Mouse (Mus musculus): ENCODE measurements around the gene Zfp423. TPM values are rescaled to one million over a fixed set of nuclear protein-coding genes. Genes with fewer than 3 reads are reported as not detected.

The Zfp423 gene
- polyA plus RNA-seq, 1 experiment: 38.1 TPM

DNA sequence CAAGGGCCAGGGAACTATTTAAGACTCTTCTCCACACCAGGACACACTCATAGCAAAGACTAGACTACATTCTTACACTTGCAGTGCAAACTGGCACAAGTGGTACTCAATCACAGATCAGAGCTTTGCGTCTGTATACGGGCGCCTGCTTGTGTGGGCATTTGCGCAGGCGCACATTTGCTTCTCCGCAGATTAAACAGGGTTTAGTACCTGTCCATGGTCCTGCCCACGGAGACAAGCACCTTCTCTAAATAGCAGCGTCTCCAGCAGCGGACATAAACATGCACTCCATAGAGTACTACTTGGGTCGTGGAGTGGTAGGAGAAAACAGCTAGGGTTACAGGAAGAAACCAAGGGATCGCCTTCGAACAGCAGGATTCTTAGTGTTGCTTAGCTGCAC lies 259.1 kb downstream of the Zfp423 start:
- no peak for DNase-seq
- WGBS: 94% methylated on average over 12 of the region's 12 CpGs
- Histone ChIP-seq H3K27me3 (ENCODE audit: control insufficient read depth, insufficient read depth, low read length) (no peaks in the 10 kb centered on the region), H3K27ac (ENCODE audit: insufficient read depth, low read length) (no peak overlapping the region), H3K4me1 (ENCODE audit: control insufficient read depth, insufficient read depth, low read length) (peaks cover 32% of the 10 kb centered on the region), H3K4me3 (replicated peaks; ENCODE audit: insufficient read depth, low read depth, low read length) (no peak overlapping the region)
- no peak for TF ChIP-seq POLR2A (IDR thresholded peaks at IDR 0.05; ENCODE audit: borderline replicate concordance, insufficient read depth, low read length)
- TF ChIP-seq CTCF (IDR thresholded peaks at IDR 0.05; ENCODE audit: borderline replicate concordance, insufficient read depth, low read depth, low read length): no peak

DNA sequence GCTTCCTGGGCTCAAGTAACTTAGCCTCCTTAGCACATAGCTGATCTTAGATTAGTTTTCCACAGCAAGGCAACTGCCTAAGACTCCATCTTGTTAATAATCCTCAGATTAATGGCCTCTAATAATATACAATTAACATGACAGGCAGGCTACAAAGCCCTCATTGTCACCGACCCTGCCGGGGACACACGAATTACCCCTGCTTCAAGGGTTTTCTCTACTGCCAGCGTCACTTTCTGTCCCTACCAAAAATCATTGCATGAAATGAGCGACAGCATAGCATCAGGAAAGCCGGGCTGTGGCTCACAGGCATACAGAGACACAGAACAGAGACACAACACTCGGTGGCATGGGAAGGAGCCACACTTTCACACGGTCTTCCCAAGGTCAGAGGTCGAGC lies 262.3 kb downstream of the Zfp423 start:
- DNase-seq: no peak
- 67% methylated on average over 9 of the region's 9 CpGs for WGBS

DNA sequence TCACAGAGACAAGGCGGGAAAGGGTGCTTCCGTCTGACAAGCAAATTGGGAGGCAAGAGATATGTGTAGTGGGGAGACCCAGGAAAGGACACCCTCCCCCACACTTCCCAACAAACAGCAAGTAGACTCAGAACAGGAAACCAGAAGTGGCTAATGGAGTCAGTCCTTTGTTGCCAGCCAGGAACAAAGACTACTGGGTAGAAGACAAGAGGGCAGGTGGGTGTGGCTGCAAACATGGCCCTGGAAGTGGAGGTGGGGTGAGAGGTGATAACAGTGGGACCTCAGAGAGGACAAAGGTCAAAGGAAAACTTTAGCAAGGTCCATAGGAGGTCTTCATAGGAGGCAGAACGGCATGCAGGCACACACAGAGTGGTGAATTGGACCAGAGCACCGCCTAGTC lies 265.7 kb downstream of the Zfp423 start:
- no peak for DNase-seq
- peaks cover 31% of the 10 kb centered on the region for H3K4me1 ChIP-seq (ENCODE audit: control insufficient read depth, insufficient read depth, low read length)

More for the DNA sequence above, 262.3 kb downstream of the Zfp423 start:
- Histone ChIP-seq H3K4me3 (replicated peaks; ENCODE audit: insufficient read depth, low read depth, low read length) (no peak overlapping the region), H3K27me3 (ENCODE audit: control insufficient read depth, insufficient read depth, low read length) (no peaks in the 10 kb centered on the region), H3K27ac (ENCODE audit: insufficient read depth, low read length) (no peak overlapping the region), H3K4me1 (ENCODE audit: control insufficient read depth, insufficient read depth, low read length) (peaks cover 19% of the 10 kb centered on the region)
- TF ChIP-seq POLR2A (IDR thresholded peaks at IDR 0.05; ENCODE audit: borderline replicate concordance, insufficient read depth, low read length): no peak
- TF ChIP-seq CTCF (IDR thresholded peaks at IDR 0.05; ENCODE audit: borderline replicate concordance, insufficient read depth, low read depth, low read length): no peak

DNA sequence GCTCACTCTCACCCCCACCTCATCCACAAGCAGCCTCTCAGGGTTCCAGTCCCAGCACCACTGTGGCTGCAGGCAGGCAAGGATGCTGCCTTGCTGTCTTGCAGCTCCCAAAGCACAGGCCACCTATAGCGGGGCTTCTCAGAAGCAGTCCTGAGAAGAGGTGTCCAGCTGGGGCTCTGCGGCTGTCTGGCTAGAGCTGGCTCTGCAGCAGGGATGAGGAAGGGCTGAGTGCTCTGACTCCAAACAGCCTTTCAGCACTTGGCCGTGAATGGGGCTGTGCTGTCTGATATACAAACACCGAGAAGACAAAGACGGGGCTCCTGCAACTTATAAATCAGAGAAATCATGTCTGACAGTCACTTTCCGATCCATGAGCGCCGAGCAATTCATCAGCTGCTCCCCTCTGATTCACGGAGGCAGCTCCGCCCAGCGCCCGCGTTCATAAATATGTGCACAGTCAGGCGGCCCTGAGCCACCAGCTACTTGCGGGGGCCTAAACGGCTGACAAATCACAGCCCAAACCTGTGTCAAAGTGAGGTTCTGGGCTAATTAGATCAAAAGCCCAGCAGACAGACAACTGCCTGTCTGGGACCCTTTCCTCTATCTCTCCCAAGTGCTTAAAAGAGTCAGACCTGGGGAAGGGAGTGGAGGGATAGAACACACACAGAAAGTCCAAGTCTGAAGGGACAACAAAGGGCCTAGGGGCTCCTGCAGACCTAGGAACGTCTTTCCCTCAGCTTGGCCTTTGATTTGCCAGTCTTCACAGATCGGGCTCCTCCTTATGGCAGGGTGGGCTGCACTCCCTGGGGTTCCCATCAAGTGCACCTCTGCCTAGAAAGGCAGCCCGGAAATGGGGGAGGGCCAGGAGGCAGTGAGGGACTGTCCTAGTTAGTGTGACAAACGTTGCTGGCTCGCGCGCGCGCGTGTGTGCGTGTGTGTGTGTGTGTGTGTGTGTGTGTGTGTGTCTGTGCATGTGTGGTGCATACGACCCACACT lies 269.0 kb downstream of the Zfp423 start:
- Histone ChIP-seq H3K4me1 (ENCODE audit: control insufficient read depth, insufficient read depth, low read length) (peaks cover 56% of the 10 kb centered on the region), H3K27ac (ENCODE audit: insufficient read depth, low read length) (peak overlapping the region; percentile 8), H3K27me3 (ENCODE audit: control insufficient read depth, insufficient read depth, low read length) (no peaks in the 10 kb centered on the region), H3K4me3 (replicated peaks; ENCODE audit: insufficient read depth, low read depth, low read length) (no peak overlapping the region)
- TF ChIP-seq POLR2A (IDR thresholded peaks at IDR 0.05; ENCODE audit: borderline replicate concordance, insufficient read depth, low read length): no peak
- no peak for TF ChIP-seq CTCF (IDR thresholded peaks at IDR 0.05; ENCODE audit: borderline replicate concordance, insufficient read depth, low read depth, low read length)
- DNase-seq: peak in 1 of 2 experiments; percentile 41
- WGBS: 55% methylated on average over 28 of the region's 28 CpGs

More for the DNA sequence above, 265.7 kb downstream of the Zfp423 start:
- no peak overlapping the region for H3K27ac ChIP-seq (ENCODE audit: insufficient read depth, low read length)
- 96% methylated on average over 4 of the region's 4 CpGs for WGBS
- TF ChIP-seq POLR2A (IDR thresholded peaks at IDR 0.05; ENCODE audit: borderline replicate concordance, insufficient read depth, low read length) (no peak), CTCF (IDR thresholded peaks at IDR 0.05; ENCODE audit: borderline replicate concordance, insufficient read depth, low read depth, low read length) (no peak)
- no peak overlapping the region for H3K4me3 ChIP-seq (replicated peaks; ENCODE audit: insufficient read depth, low read depth, low read length)
- H3K27me3 ChIP-seq (ENCODE audit: control insufficient read depth, insufficient read depth, low read length): no peaks in the 10 kb centered on the region

DNA sequence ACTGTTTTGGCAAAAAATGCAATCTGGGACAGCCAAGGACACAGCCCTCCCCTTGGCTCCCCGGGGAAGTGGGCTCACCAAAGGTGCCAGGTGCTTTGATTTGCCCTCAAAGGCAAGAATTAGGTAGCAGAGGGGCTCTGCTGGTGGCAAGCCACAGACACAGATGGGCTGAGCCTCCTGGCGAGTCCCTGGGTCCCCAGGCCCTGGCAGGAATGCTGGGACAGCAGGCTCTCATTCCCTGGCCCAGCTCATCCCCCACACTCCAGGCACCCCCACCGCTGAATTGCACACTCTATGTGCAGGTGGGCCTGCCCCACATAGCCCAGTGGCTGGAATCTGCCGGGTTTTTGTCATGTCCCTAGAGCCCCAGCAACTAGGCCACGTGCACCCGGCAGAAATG lies 270.2 kb downstream of the Zfp423 start:
- H3K27ac ChIP-seq (ENCODE audit: insufficient read depth, low read length): no peak overlapping the region

DNA sequence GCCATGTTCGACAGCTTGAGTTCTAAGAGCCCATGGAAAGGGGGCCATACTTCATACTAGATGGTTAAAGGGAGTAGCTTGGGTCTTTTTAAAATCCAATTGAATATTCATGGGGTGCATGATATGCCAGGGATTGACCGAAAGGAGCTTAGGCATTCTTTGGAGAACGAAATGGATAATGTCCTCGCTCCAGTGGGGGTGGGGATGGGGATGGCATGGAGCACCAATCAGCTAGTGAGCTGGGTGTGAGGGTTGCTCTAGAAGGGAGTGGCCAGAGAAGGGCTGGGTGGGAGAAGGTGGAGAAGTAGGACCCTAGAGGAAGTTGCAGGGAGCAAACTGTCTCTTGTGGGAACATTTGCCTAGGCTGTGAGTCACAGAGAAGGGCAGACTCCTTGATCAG lies 271.0 kb downstream of the Zfp423 start:
- WGBS: 81% methylated on average over 4 of the region's 4 CpGs
- H3K27ac ChIP-seq (ENCODE audit: insufficient read depth, low read length): peak overlapping the region; percentile 10; the same call in 1 of the 2 replicates

More for the DNA sequence above, 270.2 kb downstream of the Zfp423 start:
- Histone ChIP-seq H3K4me3 (replicated peaks; ENCODE audit: insufficient read depth, low read depth, low read length) (no peak overlapping the region), H3K4me1 (ENCODE audit: control insufficient read depth, insufficient read depth, low read length) (peaks cover 62% of the 10 kb centered on the region), H3K27me3 (ENCODE audit: control insufficient read depth, insufficient read depth, low read length) (no peaks in the 10 kb centered on the region)
- 7% methylated on average over 6 of the region's 6 CpGs for WGBS
- peak; percentile 65 to 76 for DNase-seq
- no peak for TF ChIP-seq CTCF (IDR thresholded peaks at IDR 0.05; ENCODE audit: borderline replicate concordance, insufficient read depth, low read depth, low read length)
- TF ChIP-seq POLR2A (IDR thresholded peaks at IDR 0.05; ENCODE audit: borderline replicate concordance, insufficient read depth, low read length): no peak

DNA sequence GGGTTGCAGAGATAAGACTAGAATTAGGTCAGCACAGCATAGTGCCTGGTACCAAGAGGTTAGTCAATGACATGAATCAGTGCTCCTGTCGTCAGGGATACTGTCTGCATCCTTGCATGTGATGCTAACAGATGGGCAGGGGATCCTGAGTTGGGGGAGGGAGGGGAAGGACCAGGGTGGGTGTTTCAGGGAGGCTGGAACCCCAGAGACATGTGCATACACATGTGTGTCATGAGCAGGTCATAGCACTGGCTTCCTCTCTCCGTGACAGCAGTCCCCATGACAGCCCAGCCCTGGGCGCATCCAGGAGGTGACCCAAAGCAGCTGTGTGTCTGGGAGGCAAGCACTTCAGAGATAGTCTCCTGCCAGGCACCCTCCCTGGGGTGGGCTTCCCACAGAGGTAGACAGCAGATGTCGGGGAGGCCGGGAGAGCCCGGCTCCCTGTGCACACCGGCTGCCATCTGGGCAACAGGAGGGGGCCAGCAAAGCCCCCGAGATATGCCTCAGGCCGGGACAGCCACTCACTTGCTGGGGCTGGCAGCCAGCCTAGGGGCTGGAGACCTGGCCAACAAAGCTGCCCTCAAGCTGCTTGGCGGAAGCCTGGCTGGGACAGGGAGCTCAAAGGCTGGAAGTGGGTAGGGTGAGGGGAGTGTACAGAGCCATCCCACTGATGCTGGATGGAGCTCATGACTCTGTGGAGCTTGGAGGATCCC lies 272.3 kb downstream of the Zfp423 start:
- H3K27ac ChIP-seq (ENCODE audit: insufficient read depth, low read length): no peak overlapping the region

More for the DNA sequence above, 271.0 kb downstream of the Zfp423 start:
- H3K4me1 ChIP-seq (ENCODE audit: control insufficient read depth, insufficient read depth, low read length): peaks cover 62% of the 10 kb centered on the region
- no peak for DNase-seq
- no peaks in the 10 kb centered on the region for H3K27me3 ChIP-seq (ENCODE audit: control insufficient read depth, insufficient read depth, low read length)
- H3K4me3 ChIP-seq (replicated peaks; ENCODE audit: insufficient read depth, low read depth, low read length): no peak overlapping the region
- TF ChIP-seq POLR2A (IDR thresholded peaks at IDR 0.05; ENCODE audit: borderline replicate concordance, insufficient read depth, low read length): no peak
- no peak for TF ChIP-seq CTCF (IDR thresholded peaks at IDR 0.05; ENCODE audit: borderline replicate concordance, insufficient read depth, low read depth, low read length)

More for the DNA sequence above, 272.3 kb downstream of the Zfp423 start:
- 13% methylated on average over 10 of the region's 10 CpGs for WGBS
- Histone ChIP-seq H3K4me1 (ENCODE audit: control insufficient read depth, insufficient read depth, low read length) (peaks cover 61% of the 10 kb centered on the region), H3K27me3 (ENCODE audit: control insufficient read depth, insufficient read depth, low read length) (no peaks in the 10 kb centered on the region), H3K4me3 (replicated peaks; ENCODE audit: insufficient read depth, low read depth, low read length) (no peak overlapping the region)
- TF ChIP-seq POLR2A (IDR thresholded peaks at IDR 0.05; ENCODE audit: borderline replicate concordance, insufficient read depth, low read length): no peak
- no peak for TF ChIP-seq CTCF (IDR thresholded peaks at IDR 0.05; ENCODE audit: borderline replicate concordance, insufficient read depth, low read depth, low read length)
- peak; percentile 74 to 76 for DNase-seq

Measured in cerebellum, adult 2 months (tissue).